Mouse (Mus musculus) liver, adult 2 months (tissue): Measurements from ENCODE around the gene Dbi.

Experiments
- CTCF ChIP-seq: fragments of 200-500 bp; IDR thresholded peaks from 2 replicates; pipeline ENCODE4 v1.5.1; 2011; ENCODE audit warnings: low read depth, low read length, control low read depth
- POLR2A ChIP-seq: fragments of 200-500 bp; IDR thresholded peaks from 2 replicates; pipeline ENCODE4 v1.6.1; 2011; ENCODE audit warnings: low read length, control low read depth; ENCODE audit not compliant: insufficient read depth; ENCODE audit errors: extremely low read depth

DNA sequence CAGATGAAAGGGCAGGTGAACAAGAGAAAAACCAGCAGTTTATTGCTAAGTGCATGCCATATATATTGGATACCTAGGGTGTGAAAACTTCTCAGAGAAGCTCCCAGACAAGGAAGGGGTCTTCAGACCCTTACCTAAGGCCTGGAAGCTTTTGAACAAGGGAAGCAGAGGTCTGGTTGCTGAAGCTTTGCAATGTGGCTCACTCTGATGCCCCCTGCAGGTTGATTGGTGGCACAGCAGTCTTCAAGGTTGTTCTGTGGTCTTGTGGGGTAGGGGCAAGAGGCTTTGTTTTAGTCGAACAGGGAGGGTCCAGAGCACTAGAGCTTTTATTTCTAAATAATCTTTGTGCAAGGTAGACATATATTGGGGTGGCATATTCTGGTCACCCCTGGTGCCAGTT, 34.4 kb upstream of the Dbi start:
- TF ChIP-seq POLR2A (no peak), CTCF (peak; percentile 77)
